Mouse (Mus musculus) embryonic fibroblast, embryonic 13.5 days (primary cell): ENCODE measurements around the gene Chchd10. TPM values are rescaled to one million over a fixed set of nuclear protein-coding genes. Genes with fewer than 3 reads are reported as not detected.
A peak's percentile ranks its signal among the peaks of the same experiment; 100 is the strongest.

Experiments
- H3K27ac ChIP-seq: 2 replicates; pipeline ENCODE4 v1.5.1; 2012; ENCODE audit warnings: low read length, control low read depth, inconsistent platforms; ENCODE audit not compliant: insufficient read depth
- H3K4me1 ChIP-seq: 2 replicates; pipeline ENCODE4 v1.6.1; 2011; ENCODE audit warnings: low read length; ENCODE audit not compliant: control insufficient read depth, insufficient read depth
- H3K4me3 ChIP-seq: 2 replicates; pipeline ENCODE4 v1.5.1; 2011; ENCODE audit warnings: mild to moderate bottlenecking, control low read depth, low read length; ENCODE audit not compliant: insufficient read depth
- CTCF ChIP-seq: IDR thresholded peaks from 2 replicates; pipeline ENCODE4 v1.5.1; 2011; ENCODE audit warnings: mild to moderate bottlenecking, control low read depth, low read length, moderate library complexity, borderline replicate concordance; ENCODE audit not compliant: insufficient read depth
- POLR2A ChIP-seq: IDR thresholded peaks from 2 replicates; pipeline ENCODE4 v1.6.1; 2011; ENCODE audit warnings: low read depth, mild to moderate bottlenecking, control low read depth, low read length, moderate library complexity
- polyA plus RNA-seq: library from polyadenylated mRNA; stranded (reverse); fragments of >200 nt; gene quantifications from 2 replicates; pipeline ENCODE4 v1.2.4, GENCODE M21; 2011; ENCODE audit warnings: low read depth; ENCODE audit not compliant: missing spikeins, insufficient read length

Chchd10 gene
- polyA plus RNA-seq, 1 experiment = 23.1 TPM

- no peak for TF ChIP-seq CTCF
- TF ChIP-seq POLR2A = no peak
- Histone ChIP-seq H3K27ac (no peak overlapping the region), H3K4me1 (no peaks in the 10 kb centered on the region; the same call in 1 of the 2 replicates), H3K4me3 (no peak overlapping the region)
Observed at GRCm38 (mm10) chr10:75948079-75948478, 15.1 kb downstream of the Chchd10 start.

GRCm38 (mm10) chr10:75949053-75950045 lies 16.4 kb downstream of the Chchd10 start:
- TF ChIP-seq CTCF (no peak), POLR2A (no peak)
- H3K4me3 ChIP-seq = no peak overlapping the region
- H3K4me1 ChIP-seq = no peaks in the 10 kb centered on the region
- no peak overlapping the region for H3K27ac ChIP-seq

- Histone ChIP-seq H3K4me3 (0 out of 2 replicates have a peak overlapping the region, but pooled peaks have one; percentile 14), H3K4me1 (no peaks in the 10 kb centered on the region), H3K27ac (no peak overlapping the region)
- TF ChIP-seq POLR2A (no peak), CTCF (no peak)
Observed at GRCm38 (mm10) chr10:75950791-75951210, 17.9 kb downstream of the Chchd10 start.

GRCm38 (mm10) chr10:75951424-75952050 lies 18.6 kb downstream of the Chchd10 start:
- Histone ChIP-seq H3K4me1 (no peaks in the 10 kb centered on the region), H3K4me3 (peak overlapping the region; percentile 18), H3K27ac (no peak overlapping the region)
- TF ChIP-seq POLR2A = no peak
- no peak for TF ChIP-seq CTCF

GRCm38 (mm10) chr10:75954381-75954811 lies 21.5 kb downstream of the Chchd10 start, which contains the start of gene Gm5134:
TSS of gene Gm5134 (plus strand) at chr10:75954514.
- H3K4me1 ChIP-seq = no peaks in the 10 kb centered on the region
- H3K27ac ChIP-seq = no peak within 1 kb of the TSS
- no peak for TF ChIP-seq POLR2A
- no peak for TF ChIP-seq CTCF
- no peak within 1 kb of the TSS for H3K4me3 ChIP-seq

- TF ChIP-seq CTCF (no peak), POLR2A (no peak)
- no peak overlapping the region for H3K27ac ChIP-seq
Observed at GRCm38 (mm10) chr10:75973846-75974245, 40.9 kb downstream of the Chchd10 start.

GRCm38 (mm10) chr10:75975216-75975615 lies 42.3 kb downstream of the Chchd10 start:
- Histone ChIP-seq H3K4me1 (no peaks in the 10 kb centered on the region), H3K27ac (no peak overlapping the region), H3K4me3 (no peak overlapping the region)
- TF ChIP-seq POLR2A (no peak), CTCF (no peak)

More at GRCm38 (mm10) chr10:75973846-75974245, 40.9 kb downstream of the Chchd10 start:
- Histone ChIP-seq H3K4me3 (no peak overlapping the region), H3K4me1 (no peaks in the 10 kb centered on the region)

GRCm38 (mm10) chr10:75978119-75978834 lies 45.3 kb downstream of the Chchd10 start:
- Histone ChIP-seq H3K27ac (no peak overlapping the region), H3K4me1 (no peaks in the 10 kb centered on the region), H3K4me3 (no peak overlapping the region)
- no peak for TF ChIP-seq CTCF
- TF ChIP-seq POLR2A = no peak

- Histone ChIP-seq H3K4me1 (no peaks in the 10 kb centered on the region), H3K4me3 (no peak overlapping the region), H3K27ac (no peak overlapping the region)
- TF ChIP-seq CTCF (no peak), POLR2A (no peak)
Observed at GRCm38 (mm10) chr10:75978835-75979157, 45.9 kb downstream of the Chchd10 start.

GRCm38 (mm10) chr10:75979432-75979831 lies 46.5 kb downstream of the Chchd10 start:
- Histone ChIP-seq H3K4me1 (no peaks in the 10 kb centered on the region), H3K4me3 (no peak overlapping the region)
- TF ChIP-seq POLR2A (no peak), CTCF (no peak)

More at GRCm38 (mm10) chr10:75979432-75979831, 46.5 kb downstream of the Chchd10 start:
- H3K27ac ChIP-seq = no peak overlapping the region

Other genes starting within 250 kb of the Chchd10 start
- 30.2 and 30.9 TPM in 2 replicates for gene Cabin1, start 168.8 kb upstream of the Chchd10 start, polyA plus RNA-seq
- gene Ddt, start 159.7 kb upstream of the Chchd10 start, polyA plus RNA-seq = 40.5 and 42.1 TPM in 2 replicates
- not detected in 2 replicates for gene Gm20441, start 152.2 kb upstream of the Chchd10 start, polyA plus RNA-seq
- 14.0 and 15.5 TPM in 2 replicates for gene Gstt3, start 151.7 kb upstream of the Chchd10 start, polyA plus RNA-seq
- gene Gstt1, start 134.5 kb upstream of the Chchd10 start, polyA plus RNA-seq = 8.0 and 17.2 TPM in 2 replicates
- gene Gstt4, start 110.6 kb upstream of the Chchd10 start, polyA plus RNA-seq = not detected in 2 replicates
- 2.6 and 4.4 TPM in 2 replicates for gene Gstt2, start 95.7 kb upstream of the Chchd10 start, polyA plus RNA-seq
- 614 and 763 TPM in 2 replicates for gene Mif, start 72.9 kb upstream of the Chchd10 start, polyA plus RNA-seq
- not detected in 2 replicates for gene Derl3, start 39.7 kb upstream of the Chchd10 start, polyA plus RNA-seq
- gene Smarcb1, start 11.5 kb upstream of the Chchd10 start, polyA plus RNA-seq = 56.2 and 77.9 TPM in 2 replicates
- gene Mmp11, start 3.4 kb downstream of the Chchd10 start, polyA plus RNA-seq = 69.2 and 71.0 TPM in 2 replicates
- 0.74 TPM in 1 of 2 replicates, not detected in the other for gene Gm867, start 7.5 kb downstream of the Chchd10 start, polyA plus RNA-seq
- not detected in 2 replicates for gene Vpreb3, start 9.9 kb downstream of the Chchd10 start, polyA plus RNA-seq
- gene Gm5134, start 21.4 kb downstream of the Chchd10 start, polyA plus RNA-seq = not detected in 2 replicates
- gene Zfp280b, start 99.5 kb downstream of the Chchd10 start, polyA plus RNA-seq = 13.4 and 13.8 TPM in 2 replicates
- not detected in 2 replicates for gene Slc5a4b, start 177.8 kb downstream of the Chchd10 start, polyA plus RNA-seq
- gene Slc5a4a, start 214.3 kb downstream of the Chchd10 start, polyA plus RNA-seq = not detected in 2 replicates